Mouse (Mus musculus) heart, postnatal 36 days (tissue): ENCODE results near the gene Ints2. TPM values are rescaled to one million over a fixed set of nuclear protein-coding genes. Genes with fewer than 3 reads are reported as not detected.

Experiments used
- DNase-seq, 2 experiments: peaks; one replicate each; pipeline ENCODE4 v3.0.0; 2021 to 2022
- intact Hi-C: fragments of 180-260 bp; cut with DNase I; formaldehyde crosslinking; loops from one replicate; pipeline ENCODE4 v1.15.1; 2025
- total RNA-seq, 2 experiments: library from RNA; stranded (reverse); gene quantifications; 2 replicates each; pipeline ENCODE4 v1.2.3; 2021

The Ints2 gene
- total RNA-seq, 2 experiments from 2014 or later, result 4.8 to 5.2 TPM

GRCm38 (mm10) chr11:86175833-86176232 lies 81.5 kb downstream of the Ints2 start:
- DNase-seq, result no peak
- intact Hi-C loops, result loop anchor here (10.0 kb wide), 2 partner anchors 701 to 791 kb away; no protein-coding TSS in a partner anchor

GRCm38 (mm10) chr11:86174173-86174572 lies 83.2 kb downstream of the Ints2 start:
- DNase-seq, result peak; percentile 54 to 74
- intact Hi-C loops, result loop anchor here (5.0 to 10.0 kb wide), 5 partner anchors 97 to 789 kb away; no protein-coding TSS in a partner anchor

- no peak for DNase-seq
- intact Hi-C loops, result loop anchor here (5.0 to 10.0 kb wide), 5 partner anchors 93 to 786 kb away; no protein-coding TSS in a partner anchor
Observed at GRCm38 (mm10) chr11:86170743-86171142, 86.6 kb downstream of the Ints2 start.

Other genes with a start within 250 kb of the Ints2 start
- gene Brip1, start 56.4 kb downstream of the Ints2 start, total RNA-seq, result under 1 TPM; 0.30 to 0.75 TPM
- gene Med13, start 100.0 kb upstream of the Ints2 start, total RNA-seq, result 10 to 100 TPM; 33.9 to 34.8 TPM
- gene Rnft1, start 227.1 kb upstream of the Ints2 start, total RNA-seq, result 10 to 100 TPM; 29.5 to 29.7 TPM